Mouse (Mus musculus) heart, postnatal 0 days (tissue): ENCODE data around the gene Tgfbi.

Source experiments
- CTCF ChIP-seq: IDR thresholded peaks from 2 replicates; pipeline ENCODE4 v1.5.1; 2016; ENCODE audit warnings: antibody characterized with exemption, control low read depth, low read depth
- EP300 ChIP-seq: IDR thresholded peaks from 2 replicates; pipeline ENCODE4 v1.6.1; 2016; ENCODE audit warnings: antibody characterized with exemption, low read depth

- TF ChIP-seq CTCF (no peak), EP300 (no peak)
Measured at GRCm38 (mm10) chr13:56561129-56561528, 48.2 kb upstream of the Tgfbi start.
